Mouse (Mus musculus): Measurements from ENCODE around the gene Gm8374. TPM values are rescaled to one million over a fixed set of nuclear protein-coding genes. Genes with fewer than 3 reads are reported as not detected.

Gene Gm8374
- polyA plus RNA-seq (2012; ENCODE audit: low replicate concordance) = not detected in 2 replicates

DNA sequence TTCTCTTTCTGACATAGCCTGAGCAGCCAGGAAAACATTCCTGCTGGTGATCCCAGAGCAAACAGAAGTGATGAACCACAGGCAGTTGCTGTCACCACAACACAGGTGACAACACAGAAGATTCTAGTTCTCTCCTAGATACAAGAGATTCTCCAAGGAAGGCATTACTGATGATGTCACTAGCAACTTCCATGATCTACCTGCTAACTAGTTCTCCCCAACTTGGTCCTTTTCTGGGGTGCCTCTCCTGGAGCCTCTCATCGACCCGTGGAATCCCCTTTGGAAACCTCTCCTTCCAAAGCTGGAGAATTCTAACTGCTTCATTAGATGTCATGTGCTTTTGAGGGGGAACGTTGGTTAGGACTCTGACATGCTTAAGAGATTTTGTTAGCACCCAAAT is at the start of gene Gm8374:
Gene Gm8374, minus strand, starts transcription at position 101 of the 400 bp plus-strand sequence.

GRCm38 (mm10) chr14:7332295-7332694 is 32.6 kb downstream of the Gm8374 start, which contains the start of gene Gm5797:
Gene Gm5797, minus strand, starts transcription at chr14:7332395.

GRCm38 (mm10) chr14:7314661-7315060 is 50.3 kb downstream of the Gm8374 start, which contains the start of gene Gm3739:
Gene Gm3739, minus strand, starts transcription at chr14:7315049.

Other genes with a start within 250 kb of the Gm8374 start
- gene Gm6676, start 239.7 kb downstream of the Gm8374 start, polyA plus RNA-seq (2012; ENCODE audit: low replicate concordance) = not detected in 2 replicates
- gene Gm3512, start 190.6 kb downstream of the Gm8374 start, polyA plus RNA-seq (2012; ENCODE audit: low replicate concordance) = not detected in 2 replicates
- gene Gm16434, start 170.6 kb downstream of the Gm8374 start, polyA plus RNA-seq (2012; ENCODE audit: low replicate concordance) = not detected in 2 replicates
- not detected in 2 replicates for gene Gm3727, start 100.4 kb downstream of the Gm8374 start, polyA plus RNA-seq (2012; ENCODE audit: low replicate concordance)
- gene Gm3739, start 50.1 kb downstream of the Gm8374 start, polyA plus RNA-seq (2012; ENCODE audit: low replicate concordance) = not detected in 2 replicates
- not detected in 2 replicates for gene Gm5797, start 32.7 kb downstream of the Gm8374 start, polyA plus RNA-seq (2012; ENCODE audit: low replicate concordance)
- 0.28 TPM in 1 of 2 replicates, not detected in the other for gene Gm3755, start 85.8 kb upstream of the Gm8374 start, polyA plus RNA-seq (2012; ENCODE audit: low replicate concordance)
- gene Gm3752, start 118.6 kb upstream of the Gm8374 start, polyA plus RNA-seq (2012; ENCODE audit: low replicate concordance) = not detected in 2 replicates
- gene Gm3558, start 203.4 kb upstream of the Gm8374 start, polyA plus RNA-seq (2012; ENCODE audit: low replicate concordance) = not detected in 2 replicates
- not detected in 2 replicates for gene Gm10338, start 230.5 kb upstream of the Gm8374 start, polyA plus RNA-seq (2012; ENCODE audit: low replicate concordance)

Measured in leukemia stem cell, adult 10-12 weeks (primary cell).